Mouse (Mus musculus): ENCODE results near the gene Tfeb. TPM values are rescaled to one million over a fixed set of nuclear protein-coding genes. Genes with fewer than 3 reads are reported as not detected.

The Tfeb gene
- total and polyA plus RNA-seq, 3 experiments = 16.4 to 22.8 TPM; not detected in 1

- H3K4me1 ChIP-seq (ENCODE audit: control insufficient read depth in 1 of 2, insufficient read depth in 2 of 2, low read length in 2 of 2) = peaks cover 8 to 24% of the 10 kb centered on the region in 2 experiments
- H3K27ac ChIP-seq (ENCODE audit: control insufficient read depth, low read depth, low read length) = no peak overlapping the region
- H3K36me3 ChIP-seq (ENCODE audit: control insufficient read depth in 1 of 2, insufficient read depth in 2 of 2, low read length in 2 of 2) = peaks cover 0 to 16% of the 10 kb centered on the region in 2 experiments; a peak in 2 of 4 replicates
- no peak overlapping the region for H3K4me3 ChIP-seq (ENCODE audit: control insufficient read depth in 1 of 2, insufficient read depth in 1 of 2, low read depth in 2 of 2, low read length in 2 of 2)
- no peaks in the 10 kb centered on the region for H3K9me3 ChIP-seq (replicated peaks; ENCODE audit: insufficient read depth, low read length)
- TF ChIP-seq MYB (IDR thresholded peaks at IDR 0.05; ENCODE audit: low read depth, low read length) (no peak), TAL1 (IDR thresholded peaks at IDR 0.05; ENCODE audit: low read length) (peak; percentile 7; the same call in 1 of the 2 replicates)
- no peak overlapping the region for H3K9ac ChIP-seq (ENCODE audit: control insufficient read depth, low read depth, low read length, poor library complexity, severe bottlenecking)
- H3K79me2 ChIP-seq (ENCODE audit: control insufficient read depth, insufficient read depth, low read length, poor library complexity) = no peaks in the 10 kb centered on the region
- no peaks in the 10 kb centered on the region for H3K27me3 ChIP-seq (ENCODE audit: control insufficient read depth in 1 of 2, insufficient read depth in 2 of 2, low read length in 2 of 2)
- DNase-seq (ENCODE audit: low read depth, low spot score) = no peak
Observed at GRCm38 (mm10) chr17:47749626-47750025, 12.8 kb downstream of the Tfeb start.

GRCm38 (mm10) chr17:47750101-47750500 is 13.3 kb downstream of the Tfeb start:
- Histone ChIP-seq H3K27ac (ENCODE audit: control insufficient read depth, low read depth, low read length) (no peak overlapping the region), H3K79me2 (ENCODE audit: control insufficient read depth, insufficient read depth, low read length, poor library complexity) (no peaks in the 10 kb centered on the region), H3K4me1 (ENCODE audit: control insufficient read depth in 1 of 2, insufficient read depth in 2 of 2, low read length in 2 of 2) (peaks cover 10 to 26% of the 10 kb centered on the region in 2 experiments), H3K4me3 (ENCODE audit: control insufficient read depth in 1 of 2, insufficient read depth in 1 of 2, low read depth in 2 of 2, low read length in 2 of 2) (no peak overlapping the region), H3K9me3 (replicated peaks; ENCODE audit: insufficient read depth, low read length) (no peaks in the 10 kb centered on the region), H3K9ac (ENCODE audit: control insufficient read depth, low read depth, low read length, poor library complexity, severe bottlenecking) (no peak overlapping the region), H3K36me3 (ENCODE audit: control insufficient read depth in 1 of 2, insufficient read depth in 2 of 2, low read length in 2 of 2) (peaks cover 0 to 16% of the 10 kb centered on the region in 2 experiments; a peak in 2 of 4 replicates), H3K27me3 (ENCODE audit: control insufficient read depth in 1 of 2, insufficient read depth in 2 of 2, low read length in 2 of 2) (no peaks in the 10 kb centered on the region)
- no peak for TF ChIP-seq HCFC1 (IDR thresholded peaks at IDR 0.05; ENCODE audit: low read depth, low read length)
- TF ChIP-seq RCOR1 (IDR thresholded peaks at IDR 0.05; ENCODE audit: low read depth, low read length) = no peak
- no peak for TF ChIP-seq SMC3 (IDR thresholded peaks at IDR 0.05; ENCODE audit: low read depth, low read length)
- no peak for TF ChIP-seq SIN3A (IDR thresholded peaks at IDR 0.05; ENCODE audit: low read length)
- no peak for TF ChIP-seq POLR2AphosphoS2 (IDR thresholded peaks at IDR 0.05; ENCODE audit: low read length)
- TF ChIP-seq CTCF (IDR thresholded peaks at IDR 0.05 in 2 of 3, conservative IDR thresholded peaks at IDR 0.05 in 1 of 3; ENCODE audit: control insufficient read depth in 1 of 3, insufficient read depth in 1 of 3, low read depth in 2 of 3, low read length in 3 of 3, poor library complexity in 1 of 3, severe bottlenecking in 1 of 3) = no peak
- no peak for TF ChIP-seq RAD21 (IDR thresholded peaks at IDR 0.05; ENCODE audit: low read depth, low read length)
- no peak for TF ChIP-seq TCF12 (IDR thresholded peaks at IDR 0.05; ENCODE audit: low read depth, low read length)
- no peak for TF ChIP-seq ETS1 (IDR thresholded peaks at IDR 0.05; ENCODE audit: low read depth, low read length)
- no peak for TF ChIP-seq NELFE (IDR thresholded peaks at IDR 0.05; ENCODE audit: low read depth, low read length)
- no peak for TF ChIP-seq GATA1 (IDR thresholded peaks at IDR 0.05; ENCODE audit: low read depth, low read length)
- TF ChIP-seq TAL1 (IDR thresholded peaks at IDR 0.05; ENCODE audit: low read length) = no peak
- no peak for TF ChIP-seq KAT2A (conservative IDR thresholded peaks at IDR 0.05; ENCODE audit: low read depth, low read length)
- TF ChIP-seq MXI1 (IDR thresholded peaks at IDR 0.05; ENCODE audit: low read depth, low read length) = no peak
- no peak for TF ChIP-seq JUND (IDR thresholded peaks at IDR 0.05; ENCODE audit: low read depth, low read length)
- no peak for TF ChIP-seq ZNF384 (IDR thresholded peaks at IDR 0.05; ENCODE audit: low read depth, low read length)
- no peak for TF ChIP-seq TBP (IDR thresholded peaks at IDR 0.05; ENCODE audit: low read depth, low read length)
- no peak for TF ChIP-seq USF2 (IDR thresholded peaks at IDR 0.05; ENCODE audit: borderline replicate concordance in 1 of 2, insufficient read depth in 1 of 2, low read depth in 1 of 2, low read length in 2 of 2)
- TF ChIP-seq MYC (IDR thresholded peaks at IDR 0.05; ENCODE audit: low read depth, low read length) = no peak
- no peak for TF ChIP-seq ZC3H11A (IDR thresholded peaks at IDR 0.05; ENCODE audit: low read depth, low read length)
- no peak for DNase-seq (ENCODE audit: low read depth, low spot score)
